21 mouse cellular contexts compared by ENCODE assay signal in the genomic region with DNA sequence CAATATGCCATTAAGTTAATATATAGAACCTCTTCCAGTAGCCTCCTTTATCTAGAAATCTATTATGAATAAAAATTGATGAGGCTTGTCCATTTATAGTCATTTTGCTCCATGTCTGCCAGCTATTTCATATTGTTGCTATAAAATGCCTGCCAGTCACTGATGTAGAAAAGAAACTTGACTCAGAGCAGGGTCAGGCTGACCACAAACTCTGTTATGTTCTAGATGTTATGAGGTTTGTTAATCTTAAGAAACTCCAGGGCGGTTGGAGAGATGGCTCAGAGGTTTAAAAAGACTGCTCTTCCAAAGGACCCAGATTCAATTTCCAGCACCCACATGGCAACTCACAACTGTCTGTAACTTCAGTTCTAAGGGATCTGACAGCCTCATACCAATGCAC. TPM values are rescaled to one million over a fixed set of nuclear protein-coding genes. Genes with fewer than 3 reads are reported as not detected.
"Had no signal": no experiment of that assay in that cellular context is flagged by ENCODE, and none has a peak within 500 bp of the region (broad histone marks: within the 10 kb centered on the region; RNA-seq: fewer than 3 reads in every experiment).

No protein-coding gene starts in this region.

- H3K4me3 ChIP-seq: liver, embryonic 15.5 days; midbrain, embryonic 10.5 days; midbrain, embryonic 13.5 days; midbrain, embryonic 15.5 days; myocyte; neural tube, embryonic 13.5 days; neural tube, embryonic 15.5 days had no signal

- H3K9me3 ChIP-seq: liver, embryonic 15.5 days; midbrain, embryonic 10.5 days; midbrain, embryonic 13.5 days; midbrain, embryonic 15.5 days; neural tube, embryonic 13.5 days; neural tube, embryonic 15.5 days had no signal

- H3K36me3 ChIP-seq: liver, embryonic 15.5 days had no signal

- H3K9ac ChIP-seq: liver, embryonic 15.5 days; liver, postnatal 0 days; lung, embryonic 14.5 days; midbrain, embryonic 13.5 days; midbrain, embryonic 15.5 days; neural tube, embryonic 13.5 days; neural tube, embryonic 15.5 days had no signal

- H3K27ac ChIP-seq: liver, embryonic 15.5 days; midbrain, embryonic 10.5 days; midbrain, embryonic 13.5 days; midbrain, embryonic 15.5 days; neural tube, embryonic 13.5 days; neural tube, embryonic 15.5 days had no signal

- ATAC-seq: liver, postnatal 0 days; midbrain, embryonic 13.5 days; midbrain, embryonic 15.5 days had no signal

- H3K27me3 ChIP-seq: liver, embryonic 15.5 days; midbrain, embryonic 13.5 days; midbrain, embryonic 15.5 days; neural tube, embryonic 13.5 days; neural tube, embryonic 15.5 days had no signal

- H3K4me1 ChIP-seq: liver, embryonic 15.5 days; midbrain, embryonic 10.5 days; midbrain, embryonic 13.5 days; midbrain, embryonic 15.5 days; neural tube, embryonic 13.5 days; neural tube, embryonic 15.5 days had no signal

- DNase-seq: liver, postnatal 0 days; lung, embryonic 14.5 days; lung, postnatal 10 days; lung, postnatal 4 days; retina, postnatal 1 day; right cerebral cortex, adult 18-20 months; right cerebral cortex, postnatal 25 days; right cerebral cortex, postnatal 4 days; spleen, adult 18-20 months; thymus, adult 18-20 months; thymus, postnatal 14 days; thymus, postnatal 36 days had no signal

- H3K4me2 ChIP-seq: liver, embryonic 15.5 days; lung, embryonic 14.5 days; midbrain, embryonic 13.5 days; midbrain, embryonic 15.5 days; neural tube, embryonic 13.5 days; neural tube, embryonic 15.5 days had no signal

RNA-seq across cellular contexts. Expression of gene Mmrn2, which starts 45.8 kb away (rescaled TPM):
- total RNA-seq: megakaryocyte, adult 5-6 weeks; megakaryocyte-erythroid progenitor cell, adult 5-6 weeks had no signal

RNA-seq across cellular contexts. Expression of gene Sncg, which starts 46.5 kb away (rescaled TPM):
- total RNA-seq: megakaryocyte, adult 5-6 weeks; megakaryocyte-erythroid progenitor cell, adult 5-6 weeks had no signal
